Comparison of ENCODE assay signal across 7 mouse cellular contexts in the genomic region with DNA sequence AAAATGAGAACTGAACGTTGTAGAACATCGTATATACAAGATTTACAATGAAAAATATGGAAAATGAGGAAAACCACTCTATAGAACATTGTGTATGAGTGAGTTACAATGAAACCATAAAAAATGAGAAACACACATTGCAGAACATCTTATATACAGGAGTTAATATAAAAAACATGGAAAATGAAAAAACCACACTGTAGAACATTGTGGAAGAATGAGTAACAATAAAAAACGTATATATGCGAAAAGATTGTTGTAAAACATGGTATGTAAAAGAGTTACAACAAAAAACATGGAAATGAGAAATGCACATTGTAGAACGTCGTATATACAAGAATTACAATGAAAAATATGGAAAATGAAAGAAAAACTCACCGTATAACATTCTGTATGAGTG.
A peak's percentile ranks its signal among the peaks of the same experiment; 100 is the strongest.
DNase-seq lines count a peak whose midpoint lies in the region.
"Not testable (repeated sequence)": the region's sequence is repeated elsewhere in the genome, so short reads cannot be mapped to it uniquely, and the experiment has no call there.

No protein-coding gene starts in this region.

- 67% methylated on average over 7 of the region's 7 CpGs for WGBS in large intestine, adult 2 months

- H3K9ac ChIP-seq in ES-E14 (ENCODE audit: insufficient read depth, low read depth, low read length, poor library complexity, severe bottlenecking): not testable (repeated sequence)

- H3K27ac ChIP-seq in ES-E14 (ENCODE audit: insufficient read depth, low read depth, low read length, poor library complexity, severe bottlenecking): not testable (repeated sequence)

- in situ Hi-C loops in ES-E14 (cut with MboI; ENCODE audit: low sequenced_read_pairs in 2 of 2, unreplicated experiment in 2 of 2): not testable (repeated sequence)

- H3K9me3 ChIP-seq in ES-E14 (ENCODE audit: control insufficient read depth, insufficient read depth, low read depth, low read length): not testable (repeated sequence)

- H3K4me3 ChIP-seq in ES-E14 (ENCODE audit: insufficient read depth in 1 of 2, low read depth in 1 of 2, low read length in 2 of 2, poor library complexity in 1 of 2, severe bottlenecking in 1 of 2): not testable (repeated sequence)

- not testable (repeated sequence) for H3K4me1 ChIP-seq in ES-E14 (ENCODE audit: control insufficient read depth in 2 of 2, insufficient read depth in 2 of 2, low read length in 2 of 2, poor library complexity in 1 of 2)

- DNase-seq in 3T3-L1 (ENCODE audit: low read depth, low spot score) (peak; percentile 1), ES-E14 (ENCODE audit: low read depth, low spot score) (peak; percentile 78), WW6 (ENCODE audit: low read depth, low spot score) (peak; percentile 86)
- peak; percentile 26 for DNase-seq in c-Kit-positive CD71-negative TER-119-negative erythroid progenitor cells, embryonic 14.5 days (ENCODE audit: low read depth)
- DNase-seq in forelimb bud, embryonic 11.5 days (ENCODE audit: low read depth, low spot score): peak; percentile 73
- peak; percentile 29 for DNase-seq in large intestine, adult 2 months (ENCODE audit: low read depth, low spot score)
- peak; percentile 30 for DNase-seq in retina, adult 2 months (ENCODE audit: low read depth, low spot score)

- not testable (repeated sequence) for H3K36me3 ChIP-seq in ES-E14 (ENCODE audit: control insufficient read depth, insufficient read depth, low read length, poor library complexity, severe bottlenecking)

Comparison
In these comparisons a context has a peak if more than half of its experiments do, and no peak if none do; other contexts are left out.
1. DNase-seq: peak in every context shown above with its lines; median percentile 86 in WW6; 78 in ES-E14; 73 in forelimb bud, embryonic 11.5 days; 30 in retina, adult 2 months; 29 in large intestine, adult 2 months; 26 in c-Kit-positive CD71-negative TER-119-negative erythroid progenitor cells, embryonic 14.5 days; 1 in 3T3-L1.